Mouse (Mus musculus) intestine, embryonic 14.5 days (tissue): Measurements from ENCODE around the gene Prelp. TPM values are rescaled to one million over a fixed set of nuclear protein-coding genes. Genes with fewer than 3 reads are reported as not detected.

ENCODE experiments used
- ATAC-seq: fragments of 200-750 bp; cut with Nextera tagmentation; replicated peaks from 2 replicates; pipeline ENCODE4 v1.8.0; 2017; ENCODE audit warnings: low read depth, moderate number of reproducible peaks, moderate TSS enrichment, moderate library complexity; ENCODE audit not compliant: low FRiP score, low TSS enrichment
- DNase-seq: peaks from one replicate; pipeline ENCODE4 v3.0.0-alpha.2; 2018; ENCODE audit warnings: low spot score
- H3K27ac ChIP-seq: fragments of 300-500 bp; sonication (generic); 2 replicates; pipeline ENCODE4 v1.5.1; 2014; ENCODE audit warnings: low read depth, mild to moderate bottlenecking, control low read depth
- H3K27me3 ChIP-seq: fragments of 300-500 bp; sonication (generic); replicated peaks from 2 replicates; pipeline ENCODE4 v1.6.1; 2014; ENCODE audit warnings: low read length, control low read depth; ENCODE audit not compliant: control insufficient read depth, insufficient read depth
- H3K36me3 ChIP-seq: fragments of 300-500 bp; sonication (generic); 2 replicates; pipeline ENCODE4 v1.6.1; 2014; ENCODE audit warnings: low read length, control low read depth; ENCODE audit not compliant: control insufficient read depth, insufficient read depth
- H3K4me1 ChIP-seq: fragments of 300-500 bp; sonication (generic); replicated peaks from 2 replicates; pipeline ENCODE4 v1.6.1; 2014; ENCODE audit warnings: low read length, control low read depth, mixed read lengths; ENCODE audit not compliant: control insufficient read depth, insufficient read depth
- H3K4me2 ChIP-seq: fragments of 300-500 bp; sonication (generic); 2 replicates; pipeline ENCODE4 v1.6.1; 2014; ENCODE audit warnings: low read length
- H3K4me3 ChIP-seq: fragments of 300-500 bp; sonication (generic); 2 replicates; pipeline ENCODE4 v1.5.1; 2014; ENCODE audit warnings: low read depth, low read length, control low read depth, mixed read lengths
- H3K9ac ChIP-seq: fragments of 300-500 bp; sonication (generic); 2 replicates; pipeline ENCODE4 v1.6.1; 2014; ENCODE audit warnings: mild to moderate bottlenecking, low read length
- H3K9me3 ChIP-seq: fragments of 300-500 bp; sonication (generic); 2 replicates; pipeline ENCODE4 v1.6.1; 2016; ENCODE audit warnings: low read length, control low read depth; ENCODE audit not compliant: control insufficient read depth
- WGBS: fragments of 180-500 bp; shearing (Covaris S2); extraction: QIAGEN DNeasy Blood & Tissue Kit; methylation state at CpG from one replicate; pipeline ENCODE4 v1.1.7; 2014; 5-methylcytosine and 5-hydroxymethylcytosine counted together
- polyA plus RNA-seq: library from polyadenylated mRNA; unstranded; fragments of >200 nt; fragmentation: Nextera tagmentation; extraction: Ambion mirVana; gene quantifications from 2 replicates; pipeline ENCODE4 v1.2.1, GENCODE M21; 2014

The Prelp gene
- polyA plus RNA-seq, 1 experiment from 2014 or later = 1.9 TPM

GRCm38 (mm10) chr1:133869221-133869620, 52.0 kb downstream of the Prelp start:
- Histone ChIP-seq H3K27ac (no peak overlapping the region), H3K4me1 (no peaks in the 10 kb centered on the region), H3K9ac (no peak overlapping the region), H3K36me3 (no peaks in the 10 kb centered on the region), H3K9me3 (no peaks in the 10 kb centered on the region), H3K4me3 (no peak overlapping the region), H3K4me2 (no peak overlapping the region), H3K27me3 (no peaks in the 10 kb centered on the region)
- ATAC-seq = no peak
- WGBS = 54% methylated on average over 2 of the region's 2 CpGs
- DNase-seq = no peak

- no peaks in the 10 kb centered on the region for H3K36me3 ChIP-seq
- H3K4me2 ChIP-seq = peak overlapping the region; percentile 15
- H3K9ac ChIP-seq = no peak overlapping the region
- peak overlapping the region; percentile 57; the same call in 1 of the 2 replicates for H3K27ac ChIP-seq
- ATAC-seq (no peak), DNase-seq (no peak)
- H3K4me1 ChIP-seq = peaks cover 13% of the 10 kb centered on the region
- no peaks in the 10 kb centered on the region for H3K9me3 ChIP-seq
- WGBS = 13% methylated on average over 10 of the region's 10 CpGs
- H3K27me3 ChIP-seq = no peaks in the 10 kb centered on the region
- H3K4me3 ChIP-seq = no peak overlapping the region
These were observed 57.8 kb downstream of the Prelp start for GRCm38 (mm10) chr1:133863257-133863997.

GRCm38 (mm10) chr1:133861028-133861427, 60.2 kb downstream of the Prelp start:
- Histone ChIP-seq H3K9me3 (no peaks in the 10 kb centered on the region), H3K4me2 (no peak overlapping the region), H3K36me3 (no peaks in the 10 kb centered on the region), H3K9ac (no peak overlapping the region), H3K4me1 (peaks cover 13% of the 10 kb centered on the region), H3K27ac (no peak overlapping the region), H3K4me3 (no peak overlapping the region), H3K27me3 (no peaks in the 10 kb centered on the region)
- WGBS = 41% methylated on average over 5 of the region's 5 CpGs
- no peak for ATAC-seq
- DNase-seq = no peak

Other genes starting within 250 kb of the Prelp start
- gene Lax1, start 231.3 kb downstream of the Prelp start, polyA plus RNA-seq = 0.45 and 0.89 TPM in 2 replicates
- 30.7 and 32.3 TPM in 2 replicates for gene Atp2b4, start 120.4 kb downstream of the Prelp start, polyA plus RNA-seq
- gene Optc, start 13.4 kb downstream of the Prelp start, polyA plus RNA-seq = 1.8 and 2.0 TPM in 2 replicates
- gene Fmod, start 115.8 kb upstream of the Prelp start, polyA plus RNA-seq = 8.2 and 10.4 TPM in 2 replicates
- gene Btg2, start 157.7 kb upstream of the Prelp start, polyA plus RNA-seq = 32.6 and 34.6 TPM in 2 replicates
- gene Chit1, start 189.8 kb upstream of the Prelp start, polyA plus RNA-seq = not detected in 2 replicates